Mouse (Mus musculus): ENCODE measurements at regions not wholly inside any gene's neighbourhood (a gene's known extent, or its start where the extent isn't known, plus 50 kb on each side); places are given as distances from the start of the nearest gene placed in this dataset.

GRCm38 (mm10) chr10:27703260-27703659 lies 83.7 kb upstream of the Lama2 start:
- no peak for DNase-seq (ENCODE audit: low spot score)

GRCm38 (mm10) chr10:27698305-27698704 lies 78.7 kb upstream of the Lama2 start:
- DNase-seq (ENCODE audit: low spot score) = no peak

GRCm38 (mm10) chr10:27681376-27681775 lies 61.8 kb upstream of the Lama2 start:
- DNase-seq (ENCODE audit: low spot score) = no peak

- DNase-seq (ENCODE audit: low spot score) = peak; percentile 69
These were observed 56.0 kb upstream of the Lama2 start for GRCm38 (mm10) chr10:27675579-27675978.

GRCm38 (mm10) chr10:27674379-27674778 lies 54.8 kb upstream of the Lama2 start:
- no peak for DNase-seq (ENCODE audit: low spot score)
